Mouse (Mus musculus) cortical plate, adult 2 months (tissue): Measurements from ENCODE around the gene Gstt2.

Source experiments
- CTCF ChIP-seq: fragments of 200-500 bp; IDR thresholded peaks from 2 replicates; pipeline ENCODE4 v1.5.1; 2011; ENCODE audit warnings: mild to moderate bottlenecking, control low read depth, low read length; ENCODE audit not compliant: insufficient read depth; ENCODE audit errors: extremely low read depth
- POLR2A ChIP-seq: fragments of 200-500 bp; IDR thresholded peaks from 2 replicates; pipeline ENCODE4 v1.6.1; 2011; ENCODE audit warnings: mild to moderate bottlenecking, low read length, control low read depth; ENCODE audit not compliant: insufficient read depth; ENCODE audit errors: extremely low read depth

GRCm38 (mm10) chr10:75884742-75885141 is 47.5 kb upstream of the Gstt2 start:
- no peak for TF ChIP-seq CTCF
- TF ChIP-seq POLR2A = no peak
